Mouse (Mus musculus): ENCODE data around the gene Rgma. TPM values are rescaled to one million over a fixed set of nuclear protein-coding genes. Genes with fewer than 3 reads are reported as not detected.

Rgma gene
- total and polyA plus RNA-seq, 3 experiments: 0.04 to 0.07 TPM; not detected in 1

GRCm38 (mm10) chr7:73424705-73425104 is 49.4 kb downstream of the Rgma start:
- Histone ChIP-seq H3K4me2 (ENCODE audit: insufficient read depth, low read depth, poor library complexity, severe bottlenecking) (no peak overlapping the region), H3K4me3 (replicated peaks in 1 of 3; ENCODE audit: low read depth in 2 of 3, low read length in 2 of 3, poor library complexity in 1 of 3) (no peak overlapping the region), H3K9ac (ENCODE audit: insufficient read depth, low read depth) (no peak overlapping the region), H3K9me3 (replicated peaks; ENCODE audit: low read length) (no peaks in the 10 kb centered on the region), H3K27ac (ENCODE audit: insufficient read depth, low read depth) (no peak overlapping the region), H3K79me2 (replicated peaks; ENCODE audit: control insufficient read depth, extremely low read depth, insufficient read depth, poor library complexity, severe bottlenecking) (no peaks in the 10 kb centered on the region; the same call in 1 of the 2 replicates), H3K27me3 (replicated peaks) (no peaks in the 10 kb centered on the region), H3K36me3 (replicated peaks in 1 of 2; ENCODE audit: control insufficient read depth in 1 of 2, insufficient read depth in 1 of 2, low read length in 1 of 2) (peaks cover 32 to 39% of the 10 kb centered on the region in 2 experiments), H3K4me1 (ENCODE audit: control insufficient read depth in 1 of 2, insufficient read depth in 2 of 2) (peaks cover 3 to 14% of the 10 kb centered on the region in 2 experiments; a peak in 2 of 4 replicates)
- in situ Hi-C loops (cut with MboI; ENCODE audit: low pct_ligation_motif_present, low pct_unique_long_range_greater_than_20kb, low sequenced_read_pairs) (no loop called here), dilution Hi-C loops (cut with MboI; ENCODE audit: extremely low pct_ligation_motif_present, extremely low pct_unique_long_range_greater_than_20kb, low sequenced_read_pairs) (no loop called here)
- no peak for TF ChIP-seq USF1 (IDR thresholded peaks at IDR 0.05; ENCODE audit: low read depth, low read length)
- TF ChIP-seq CHD1 (IDR thresholded peaks at IDR 0.05; ENCODE audit: low read depth, low read length): no peak
- TF ChIP-seq NELFE (IDR thresholded peaks at IDR 0.05; ENCODE audit: low read depth, low read length): no peak
- TF ChIP-seq ELF1 (IDR thresholded peaks at IDR 0.05; ENCODE audit: low read depth, low read length): no peak
- no peak for TF ChIP-seq RCOR1 (conservative IDR thresholded peaks at IDR 0.05; ENCODE audit: low read depth, low read length)
- DNase-seq (ENCODE audit: extremely low read depth): no peak

GRCm38 (mm10) chr7:73425451-73425850 is 50.1 kb downstream of the Rgma start:
- dilution Hi-C loops (cut with MboI; ENCODE audit: extremely low pct_ligation_motif_present, extremely low pct_unique_long_range_greater_than_20kb, low sequenced_read_pairs) (no loop called here), in situ Hi-C loops (cut with MboI; ENCODE audit: low pct_ligation_motif_present, low pct_unique_long_range_greater_than_20kb, low sequenced_read_pairs) (no loop called here)
- Histone ChIP-seq H3K27ac (ENCODE audit: insufficient read depth, low read depth) (no peak overlapping the region), H3K4me3 (replicated peaks in 1 of 3; ENCODE audit: low read depth in 2 of 3, low read length in 2 of 3, poor library complexity in 1 of 3) (no peak overlapping the region), H3K79me2 (replicated peaks; ENCODE audit: control insufficient read depth, extremely low read depth, insufficient read depth, poor library complexity, severe bottlenecking) (no peaks in the 10 kb centered on the region; the same call in 1 of the 2 replicates), H3K9ac (ENCODE audit: insufficient read depth, low read depth) (no peak overlapping the region), H3K27me3 (replicated peaks) (no peaks in the 10 kb centered on the region), H3K4me1 (ENCODE audit: control insufficient read depth in 1 of 2, insufficient read depth in 2 of 2) (peaks cover 3 to 7% of the 10 kb centered on the region in 2 experiments; a peak in 2 of 4 replicates), H3K36me3 (replicated peaks in 1 of 2; ENCODE audit: control insufficient read depth in 1 of 2, insufficient read depth in 1 of 2, low read length in 1 of 2) (peaks cover 38 to 46% of the 10 kb centered on the region in 2 experiments), H3K4me2 (ENCODE audit: insufficient read depth, low read depth, poor library complexity, severe bottlenecking) (no peak overlapping the region), H3K9me3 (replicated peaks; ENCODE audit: low read length) (no peaks in the 10 kb centered on the region)
- no peak for DNase-seq (ENCODE audit: extremely low read depth)
- TF ChIP-seq HCFC1 (IDR thresholded peaks at IDR 0.05; ENCODE audit: low read depth, low read length) (no peak), MAFK (IDR thresholded peaks at IDR 0.05; ENCODE audit: insufficient replicate concordance, low read length) (no peak), SMC3 (IDR thresholded peaks at IDR 0.05; ENCODE audit: low read depth, low read length) (no peak), CTCF (conservative IDR thresholded peaks at IDR 0.05 in 1 of 2, IDR thresholded peaks at IDR 0.05 in 1 of 2; ENCODE audit: low read depth in 2 of 2, low read length in 2 of 2) (no peak), POLR2AphosphoS2 (IDR thresholded peaks at IDR 0.05; ENCODE audit: low read depth, low read length) (no peak), USF1 (IDR thresholded peaks at IDR 0.05; ENCODE audit: low read depth, low read length) (no peak), ELF1 (IDR thresholded peaks at IDR 0.05; ENCODE audit: low read depth, low read length) (no peak), NELFE (IDR thresholded peaks at IDR 0.05; ENCODE audit: low read depth, low read length) (no peak), GABPA (IDR thresholded peaks at IDR 0.05; ENCODE audit: insufficient replicate concordance, low read depth, low read length) (no peak), ZKSCAN1 (IDR thresholded peaks at IDR 0.05; ENCODE audit: borderline replicate concordance, low read depth, low read length) (no peak), NRF1 (IDR thresholded peaks at IDR 0.05; ENCODE audit: low read depth, low read length) (no peak)

- dilution Hi-C loops (cut with MboI; ENCODE audit: extremely low pct_ligation_motif_present, extremely low pct_unique_long_range_greater_than_20kb, low sequenced_read_pairs) (no loop called here), in situ Hi-C loops (cut with MboI; ENCODE audit: low pct_ligation_motif_present, low pct_unique_long_range_greater_than_20kb, low sequenced_read_pairs) (no loop called here)
- no peak overlapping the region for H3K9ac ChIP-seq (ENCODE audit: insufficient read depth, low read depth)
- H3K4me1 ChIP-seq (ENCODE audit: control insufficient read depth in 1 of 2, insufficient read depth in 2 of 2): peaks cover 1 to 4% of the 10 kb centered on the region in 2 experiments; a peak in 1 of 4 replicates
- no peak overlapping the region for H3K4me2 ChIP-seq (ENCODE audit: insufficient read depth, low read depth, poor library complexity, severe bottlenecking)
- H3K27ac ChIP-seq (ENCODE audit: insufficient read depth, low read depth): no peak overlapping the region
- H3K9me3 ChIP-seq (replicated peaks; ENCODE audit: low read length): no peaks in the 10 kb centered on the region
- H3K4me3 ChIP-seq (replicated peaks in 1 of 3; ENCODE audit: low read depth in 2 of 3, low read length in 2 of 3, poor library complexity in 1 of 3): no peak overlapping the region
- H3K36me3 ChIP-seq (replicated peaks in 1 of 2; ENCODE audit: control insufficient read depth in 1 of 2, insufficient read depth in 1 of 2, low read length in 1 of 2): peaks cover 41 to 52% of the 10 kb centered on the region in 2 experiments
- H3K27me3 ChIP-seq (replicated peaks): no peaks in the 10 kb centered on the region
- no peaks in the 10 kb centered on the region; the same call in 1 of the 2 replicates for H3K79me2 ChIP-seq (replicated peaks; ENCODE audit: control insufficient read depth, extremely low read depth, insufficient read depth, poor library complexity, severe bottlenecking)
- DNase-seq (ENCODE audit: extremely low read depth): no peak
- TF ChIP-seq MXI1 (IDR thresholded peaks at IDR 0.05; ENCODE audit: low read depth, low read length) (no peak), JUND (conservative IDR thresholded peaks at IDR 0.05; ENCODE audit: low read depth, low read length) (no peak), POLR2A (IDR thresholded peaks at IDR 0.05; ENCODE audit: low read depth, low read length) (no peak), PAX5 (IDR thresholded peaks at IDR 0.05; ENCODE audit: low read length) (no peak), POLR2AphosphoS2 (IDR thresholded peaks at IDR 0.05; ENCODE audit: low read depth, low read length) (no peak), TBP (conservative IDR thresholded peaks at IDR 0.05; ENCODE audit: low read depth, low read length) (no peak), MAX (IDR thresholded peaks at IDR 0.05; ENCODE audit: low read length) (no peak), SMC3 (IDR thresholded peaks at IDR 0.05; ENCODE audit: low read depth, low read length) (no peak), ELF1 (IDR thresholded peaks at IDR 0.05; ENCODE audit: low read depth, low read length) (no peak), JUN (IDR thresholded peaks at IDR 0.05; ENCODE audit: insufficient read depth, low read depth, low read length) (no peak), EP300 (IDR thresholded peaks at IDR 0.05; ENCODE audit: low read length) (no peak), HCFC1 (IDR thresholded peaks at IDR 0.05; ENCODE audit: low read depth, low read length) (no peak), KAT2A (IDR thresholded peaks at IDR 0.05; ENCODE audit: insufficient replicate concordance, low read length) (no peak), GABPA (IDR thresholded peaks at IDR 0.05; ENCODE audit: insufficient replicate concordance, low read depth, low read length) (no peak), ZKSCAN1 (IDR thresholded peaks at IDR 0.05; ENCODE audit: borderline replicate concordance, low read depth, low read length) (no peak), MYC (IDR thresholded peaks at IDR 0.05; ENCODE audit: low read depth, low read length) (no peak), ZNF384 (IDR thresholded peaks at IDR 0.05; ENCODE audit: low read depth, low read length) (no peak), USF2 (conservative IDR thresholded peaks at IDR 0.05; ENCODE audit: low read depth, low read length) (no peak), NRF1 (IDR thresholded peaks at IDR 0.05; ENCODE audit: low read depth, low read length) (no peak)
Measured at GRCm38 (mm10) chr7:73426235-73426634, 50.9 kb downstream of the Rgma start.
